Comparison of ENCODE assay signal across 22 mouse cellular contexts in genomic region chr17:35157661-35158175, GRCm38 (mm10). TPM values are rescaled to one million over a fixed set of nuclear protein-coding genes. Genes with fewer than 3 reads are reported as not detected.
"Had no signal": no experiment of that assay in that cellular context is flagged by ENCODE, and none has a peak within 500 bp of the region (broad histone marks: within the 10 kb centered on the region; RNA-seq: fewer than 3 reads in every experiment).

No protein-coding gene starts in this region.

- ATAC-seq: liver, postnatal 0 days; lung, postnatal 0 days; midbrain, embryonic 15.5 days had no signal

- H3K27ac ChIP-seq: limb, embryonic 12.5 days; limb, embryonic 15.5 days; liver, embryonic 14.5 days; macrophage; midbrain, embryonic 12.5 days; midbrain, embryonic 15.5 days; neural tube, embryonic 12.5 days; neural tube, embryonic 15.5 days; stomach, postnatal 0 days had no signal

- H3K27me3 ChIP-seq: limb, embryonic 12.5 days; limb, embryonic 15.5 days; midbrain, embryonic 12.5 days; midbrain, embryonic 15.5 days; neural tube, embryonic 12.5 days; neural tube, embryonic 15.5 days had no signal

- H3K4me2 ChIP-seq: limb, embryonic 12.5 days; limb, embryonic 15.5 days; liver, embryonic 11.5 days; lung, embryonic 14.5 days; midbrain, embryonic 12.5 days; midbrain, embryonic 15.5 days; neural tube, embryonic 12.5 days; neural tube, embryonic 15.5 days had no signal

- H3K9me3 ChIP-seq: limb, embryonic 12.5 days; limb, embryonic 15.5 days; midbrain, embryonic 12.5 days; midbrain, embryonic 15.5 days; neural tube, embryonic 12.5 days; neural tube, embryonic 15.5 days had no signal

- DNase-seq: kidney, adult 9 months; kidney, postnatal 14 days; left cerebral cortex, postnatal 4 days; liver, postnatal 0 days; lung, embryonic 14.5 days; right cerebral cortex, adult 18-20 months; right cerebral cortex, postnatal 14 days; right cerebral cortex, postnatal 4 days; thymus, adult 2 months; thymus, postnatal 14 days; thymus, postnatal 4 days had no signal

- H3K4me3 ChIP-seq: limb, embryonic 12.5 days; limb, embryonic 15.5 days; midbrain, embryonic 12.5 days; midbrain, embryonic 15.5 days; neural tube, embryonic 12.5 days; neural tube, embryonic 15.5 days had no signal

- H3K9ac ChIP-seq: limb, embryonic 12.5 days; limb, embryonic 15.5 days; liver, embryonic 14.5 days; liver, postnatal 0 days; lung, embryonic 14.5 days; midbrain, embryonic 12.5 days; midbrain, embryonic 15.5 days; neural tube, embryonic 12.5 days; neural tube, embryonic 15.5 days had no signal

RNA-seq across cellular contexts. Expression of gene Apom, which starts 25.9 kb away (rescaled TPM):
- polyA plus RNA-seq: macrophage had no signal
